Mouse (Mus musculus) kidney, adult 2 months (tissue): Measurements from ENCODE around the gene Ranbp10. TPM values are rescaled to one million over a fixed set of nuclear protein-coding genes. Genes with fewer than 3 reads are reported as not detected.

Experiments used
- DNase-seq: peaks from one replicate; pipeline ENCODE4 v3.0.0; 2021
- H3K27ac ChIP-seq: fragments of 200-500 bp; 2 replicates; pipeline ENCODE4 v1.5.1; 2012; ENCODE audit warnings: low read depth, low read length, control low read depth, inconsistent platforms; ENCODE audit not compliant: insufficient read depth
- H3K27me3 ChIP-seq: fragments of 200-500 bp; replicated peaks from 2 replicates; pipeline ENCODE4 v1.6.1; 2012; ENCODE audit warnings: mild to moderate bottlenecking, moderate library complexity, low read length, inconsistent platforms; ENCODE audit not compliant: control insufficient read depth, insufficient read depth
- H3K36me3 ChIP-seq: fragments of 200-500 bp; 2 replicates; pipeline ENCODE4 v1.6.1; 2012; ENCODE audit warnings: mild to moderate bottlenecking, moderate library complexity, low read length, inconsistent platforms; ENCODE audit not compliant: control insufficient read depth, insufficient read depth
- H3K4me1 ChIP-seq: fragments of 200-500 bp; 2 replicates; pipeline ENCODE4 v1.6.1; 2011; ENCODE audit warnings: low read length; ENCODE audit not compliant: control insufficient read depth, insufficient read depth
- H3K4me3 ChIP-seq: fragments of 200-500 bp; 2 replicates; pipeline ENCODE4 v1.5.1; 2011; ENCODE audit warnings: mild to moderate bottlenecking, low read depth, low read length, control low read depth; ENCODE audit not compliant: insufficient read depth
- CTCF ChIP-seq: fragments of 200-500 bp; conservative IDR thresholded peaks from 2 replicates; pipeline ENCODE4 v1.5.1; 2011; ENCODE audit warnings: low read depth, mild to moderate bottlenecking, control low read depth, low read length, moderate library complexity, mixed read lengths; ENCODE audit not compliant: insufficient read depth, insufficient read length
- POLR2A ChIP-seq: fragments of 200-500 bp; IDR thresholded peaks from one replicate; pipeline ENCODE4 v1.6.1; 2011; ENCODE audit warnings: low read depth, low read length, control low read depth
- WGBS: fragments of 180-500 bp; shearing (Covaris S2); methylation state at CpG from one replicate; pipeline ENCODE4 v1.1.7; 2018; 5-methylcytosine and 5-hydroxymethylcytosine counted together
- polyA plus RNA-seq: library from polyadenylated mRNA; depleted of rRNA; stranded (reverse); fragments of >200 nt; gene quantifications from 2 replicates; pipeline ENCODE4 v1.2.3, GENCODE M21; 2012

Gene Ranbp10
- polyA plus RNA-seq, 1 experiment: 22.1 TPM

DNA sequence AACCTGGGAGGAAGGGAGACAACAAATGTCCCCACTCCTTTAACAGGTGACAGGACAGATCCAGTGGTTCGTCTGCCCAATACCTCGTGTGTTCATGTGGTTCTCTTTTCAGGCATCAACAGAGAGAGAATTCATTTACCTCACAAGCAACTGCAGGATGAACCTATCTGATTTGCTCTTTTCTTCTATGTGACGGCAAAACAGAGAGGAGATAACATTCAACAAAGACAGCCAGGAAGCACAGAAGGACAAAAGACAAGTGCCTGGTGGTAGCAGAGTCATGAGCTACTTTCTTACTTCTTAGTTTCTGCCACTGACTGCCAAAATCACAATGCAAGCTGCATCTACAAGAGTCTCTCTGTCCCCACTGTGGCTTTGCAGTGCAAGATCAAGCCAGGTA is 15.6 kb downstream of the Ranbp10 start:
- no peaks in the 10 kb centered on the region for H3K27me3 ChIP-seq
- H3K4me1 ChIP-seq: peaks cover 37% of the 10 kb centered on the region
- no peak for DNase-seq
- H3K36me3 ChIP-seq: no peaks in the 10 kb centered on the region
- 0 out of 2 replicates have a peak overlapping the region, but pooled peaks have one; percentile 12 for H3K27ac ChIP-seq
- H3K4me3 ChIP-seq: no peak overlapping the region
- WGBS: 56% methylated on average over 3 of the region's 3 CpGs
- TF ChIP-seq CTCF: no peak
- TF ChIP-seq POLR2A: no peak

DNA sequence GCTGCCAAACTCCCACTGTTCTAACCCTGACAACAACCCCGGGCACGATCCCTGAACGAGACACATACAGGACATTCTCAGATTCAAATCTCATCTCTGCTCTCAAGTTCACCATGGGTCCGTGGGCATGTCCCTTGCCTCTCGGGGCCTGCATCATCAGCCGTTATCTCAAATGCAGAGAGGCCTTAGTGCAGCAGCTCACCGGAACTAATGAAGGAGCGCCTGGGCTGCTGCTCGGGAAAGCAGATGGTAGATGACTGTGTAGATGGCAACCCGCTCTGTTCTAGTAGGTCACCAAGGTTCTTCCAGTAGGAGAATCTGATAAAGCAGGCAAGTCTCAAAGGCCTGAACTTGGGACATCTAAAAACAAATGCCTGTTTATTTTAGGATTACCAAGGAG is 16.1 kb downstream of the Ranbp10 start:
- Histone ChIP-seq H3K27ac (peak overlapping the region; percentile 15; the same call in 1 of the 2 replicates), H3K4me1 (peaks cover 37% of the 10 kb centered on the region), H3K4me3 (no peak overlapping the region), H3K36me3 (no peaks in the 10 kb centered on the region), H3K27me3 (no peaks in the 10 kb centered on the region)
- WGBS: 68% methylated on average over 10 of the region's 10 CpGs
- no peak for TF ChIP-seq CTCF
- no peak for TF ChIP-seq POLR2A
- DNase-seq: no peak

GRCm38 (mm10) chr8:105810245-105810786 is 16.8 kb downstream of the Ranbp10 start:
- H3K4me3 ChIP-seq: no peak overlapping the region
- H3K36me3 ChIP-seq: no peaks in the 10 kb centered on the region; the same call in none of the 2 replicates
- no peak for DNase-seq
- 77% methylated on average over 6 of the region's 6 CpGs for WGBS
- peaks cover 43% of the 10 kb centered on the region for H3K4me1 ChIP-seq
- TF ChIP-seq CTCF (no peak), POLR2A (no peak)
- peak overlapping the region; percentile 59; the same call in 1 of the 2 replicates for H3K27ac ChIP-seq
- no peaks in the 10 kb centered on the region for H3K27me3 ChIP-seq

- Histone ChIP-seq H3K4me3 (no peak overlapping the region), H3K27me3 (no peaks in the 10 kb centered on the region), H3K36me3 (no peaks in the 10 kb centered on the region; the same call in none of the 2 replicates), H3K4me1 (peaks cover 47% of the 10 kb centered on the region), H3K27ac (no peak overlapping the region)
- 85% methylated on average over 2 of the region's 2 CpGs for whole genome bisulfite sequencing
- DNase-seq: peak; percentile 64
- TF ChIP-seq POLR2A: no peak
- TF ChIP-seq CTCF: no peak
Observed at GRCm38 (mm10) chr8:105808480-105808879, 18.7 kb downstream of the Ranbp10 start.

DNA sequence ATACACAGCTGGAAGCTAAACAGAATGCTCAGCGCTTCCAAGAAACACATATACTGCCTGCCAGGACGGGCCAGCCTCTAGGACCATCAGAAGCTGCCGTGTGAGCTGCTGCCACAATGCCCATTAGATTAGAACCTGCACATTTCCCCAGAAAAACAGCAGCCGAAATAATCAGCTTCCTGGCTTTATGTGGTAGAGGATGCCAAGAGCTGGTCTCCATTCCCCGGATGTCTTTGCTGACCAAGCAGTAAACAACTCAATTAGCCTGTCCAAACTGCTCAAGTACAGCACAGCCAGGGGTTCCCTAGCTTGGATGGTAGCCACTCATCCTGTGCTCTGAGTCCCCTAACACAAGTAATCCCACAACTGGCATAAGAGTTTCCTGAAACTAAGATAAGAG is 19.4 kb downstream of the Ranbp10 start:
- H3K27me3 ChIP-seq: no peaks in the 10 kb centered on the region
- H3K4me1 ChIP-seq: peaks cover 40% of the 10 kb centered on the region
- peak overlapping the region; percentile 79 for H3K27ac ChIP-seq
- no peaks in the 10 kb centered on the region; the same call in none of the 2 replicates for H3K36me3 ChIP-seq
- WGBS: 21% methylated on average over 5 of the region's 5 CpGs
- DNase-seq: peak; percentile 72
- no peak for TF ChIP-seq CTCF
- no peak for TF ChIP-seq POLR2A
- H3K4me3 ChIP-seq: no peak overlapping the region

- no peaks in the 10 kb centered on the region; the same call in none of the 2 replicates for H3K36me3 ChIP-seq
- H3K27ac ChIP-seq: 0 out of 2 replicates have a peak overlapping the region, but pooled peaks have one; percentile 17
- WGBS: 55% methylated on average over 1 of the region's 1 CpGs
- no peaks in the 10 kb centered on the region for H3K27me3 ChIP-seq
- H3K4me3 ChIP-seq: no peak overlapping the region
- TF ChIP-seq POLR2A: no peak
- TF ChIP-seq CTCF: no peak
- DNase-seq: no peak
- H3K4me1 ChIP-seq: peaks cover 28% of the 10 kb centered on the region
Observed at GRCm38 (mm10) chr8:105805964-105806363, 21.2 kb downstream of the Ranbp10 start.

GRCm38 (mm10) chr8:105805346-105805745 is 21.8 kb downstream of the Ranbp10 start:
- Histone ChIP-seq H3K4me3 (no peak overlapping the region), H3K4me1 (peaks cover 26% of the 10 kb centered on the region), H3K27ac (peak overlapping the region; percentile 89), H3K27me3 (no peaks in the 10 kb centered on the region), H3K36me3 (no peaks in the 10 kb centered on the region; the same call in none of the 2 replicates)
- 76% methylated on average over 3 of the region's 3 CpGs for whole genome bisulfite sequencing
- DNase-seq: no peak
- TF ChIP-seq CTCF (no peak), POLR2A (no peak)
